Mouse (Mus musculus): ENCODE measurements around the gene Cxcl3.

DNA sequence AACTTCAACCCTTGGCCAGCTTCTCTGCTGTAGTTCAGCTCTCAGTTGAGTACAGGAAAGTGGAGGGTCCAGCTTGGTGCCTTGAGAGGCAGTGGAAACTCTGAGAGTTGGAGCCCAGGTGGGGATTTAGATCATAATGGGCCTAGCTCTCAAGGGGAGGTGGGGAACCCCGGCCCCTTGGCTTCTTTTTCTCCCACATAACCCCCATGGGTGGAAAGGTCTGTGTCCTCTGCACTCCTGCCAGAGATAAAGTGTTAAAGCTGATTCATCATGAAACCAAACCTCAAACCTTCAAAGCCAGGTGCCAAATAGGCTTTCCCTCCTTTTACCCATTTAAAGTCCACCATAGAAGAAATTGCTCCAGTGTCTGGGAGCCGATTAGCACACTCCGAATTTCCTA, 24.1 kb upstream of the Cxcl3 start:
- TF ChIP-seq CTCF (IDR thresholded peaks at IDR 0.05; ENCODE audit: low read depth) = no peak
- TF ChIP-seq EP300 (IDR thresholded peaks at IDR 0.05; ENCODE audit: low read depth) = no peak

Measured in liver, embryonic 14.5 days (tissue).